Mouse (Mus musculus) heart, postnatal 0 days (tissue): ENCODE results near the gene Cdh15. TPM values are rescaled to one million over a fixed set of nuclear protein-coding genes. Genes with fewer than 3 reads are reported as not detected.
A peak's percentile ranks its signal among the peaks of the same experiment; 100 is the strongest.

Experiments
- ATAC-seq: fragments of 200-750 bp; cut with Nextera tagmentation; 2 replicates; pipeline ENCODE4 v1.8.0; 2017; ENCODE audit warnings: low read depth, moderate number of reproducible peaks, moderate library complexity; ENCODE audit not compliant: insufficient read depth
- DNase-seq: peaks from one replicate; pipeline ENCODE4 v3.0.0-alpha.2; 2016; ENCODE audit warnings: low spot score
- H3K27ac ChIP-seq: fragments of 300-500 bp; sonication (generic); 2 replicates; pipeline ENCODE4 v1.5.1; 2014; ENCODE audit warnings: low read depth, mild to moderate bottlenecking
- H3K27me3 ChIP-seq: fragments of 300-500 bp; sonication (generic); 2 replicates; pipeline ENCODE4 v1.6.1; 2014; ENCODE audit warnings: low read length, mixed read lengths; ENCODE audit not compliant: control insufficient read depth, insufficient read depth
- H3K36me3 ChIP-seq: fragments of 300-500 bp; sonication (generic); replicated peaks from 2 replicates; pipeline ENCODE4 v1.6.1; 2014; ENCODE audit warnings: low read length, mixed read lengths; ENCODE audit not compliant: control insufficient read depth, insufficient read depth
- H3K4me1 ChIP-seq: fragments of 300-500 bp; sonication (generic); 2 replicates; pipeline ENCODE4 v1.6.1; 2014; ENCODE audit warnings: antibody characterized with exemption; ENCODE audit not compliant: control insufficient read depth, insufficient read depth
- H3K4me2 ChIP-seq: fragments of 300-500 bp; sonication (generic); 2 replicates; pipeline ENCODE4 v1.6.1; 2014; ENCODE audit warnings: low read depth, mild to moderate bottlenecking, low read length, moderate library complexity
- H3K4me3 ChIP-seq: fragments of 300-500 bp; sonication (generic); 2 replicates; pipeline ENCODE4 v1.5.1; 2014; ENCODE audit warnings: low read depth, low read length
- H3K9ac ChIP-seq: fragments of 300-500 bp; sonication (generic); replicated peaks from 2 replicates; pipeline ENCODE4 v1.6.1; 2014; ENCODE audit warnings: low read depth, low read length, mixed read lengths
- H3K9me3 ChIP-seq: fragments of 300-500 bp; sonication (generic); replicated peaks from 2 replicates; pipeline ENCODE4 v1.6.1; 2016; ENCODE audit warnings: low read length; ENCODE audit not compliant: control insufficient read depth
- CTCF ChIP-seq: IDR thresholded peaks from 2 replicates; pipeline ENCODE4 v1.5.1; 2016; ENCODE audit warnings: antibody characterized with exemption, control low read depth, low read depth
- EP300 ChIP-seq: IDR thresholded peaks from 2 replicates; pipeline ENCODE4 v1.6.1; 2016; ENCODE audit warnings: antibody characterized with exemption, low read depth
- WGBS: fragments of 180-500 bp; shearing (Covaris S2); extraction: QIAGEN DNeasy Blood & Tissue Kit; methylation state at CpG from one replicate; pipeline ENCODE4 v1.1.7; 2014; 5-methylcytosine and 5-hydroxymethylcytosine counted together
- polyA plus RNA-seq: library from polyadenylated mRNA; unstranded; fragments of >200 nt; fragmentation: Nextera tagmentation; extraction: Ambion mirVana; gene quantifications from 2 replicates; pipeline ENCODE4 v1.2.1, GENCODE M21; 2015
- total RNA-seq: library from RNA; depleted of rRNA; stranded (reverse); fragments of >200 nt; gene quantifications from 2 replicates; pipeline ENCODE4 v1.2.3, GENCODE M21; 2014; ENCODE audit warnings: low replicate concordance

Cdh15 gene
- total and polyA plus RNA-seq, 2 experiments from 2014 or later: not detected

DNA sequence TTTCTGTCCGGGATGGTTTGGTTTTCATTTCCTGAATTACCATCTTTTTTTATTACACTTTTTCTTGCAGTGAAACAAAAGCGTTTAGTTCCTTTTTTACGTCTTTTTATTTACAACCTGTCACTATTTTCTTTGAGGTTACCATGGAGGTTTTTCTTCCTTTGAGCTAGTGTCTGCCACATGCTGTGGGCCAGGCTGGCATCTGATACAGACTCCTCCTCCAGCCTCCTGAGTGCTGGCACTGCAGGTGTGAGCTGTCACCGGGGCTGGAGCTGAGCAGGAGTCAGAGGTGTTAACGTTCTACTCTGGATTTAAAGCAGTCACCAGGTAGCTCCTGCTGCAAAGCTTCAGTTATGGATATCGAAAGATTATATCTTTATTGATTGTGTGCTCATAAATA is 25.4 kb downstream of the Cdh15 start:
- ATAC-seq: no peak
- H3K36me3 ChIP-seq: no peaks in the 10 kb centered on the region
- WGBS: 45% methylated on average over 6 of the region's 6 CpGs
- H3K27ac ChIP-seq: no peak overlapping the region
- H3K4me2 ChIP-seq: no peak overlapping the region
- DNase-seq: no peak
- no peaks in the 10 kb centered on the region for H3K27me3 ChIP-seq
- H3K9ac ChIP-seq: no peak overlapping the region
- H3K4me1 ChIP-seq: no peaks in the 10 kb centered on the region
- TF ChIP-seq EP300: no peak
- no peak for TF ChIP-seq CTCF
- no peak overlapping the region for H3K4me3 ChIP-seq
- no peaks in the 10 kb centered on the region for H3K9me3 ChIP-seq

GRCm38 (mm10) chr8:122875186-122875585 is 27.4 kb downstream of the Cdh15 start:
- WGBS: 58% methylated on average over 5 of the region's 5 CpGs
- H3K9me3 ChIP-seq: no peaks in the 10 kb centered on the region

GRCm38 (mm10) chr8:122878231-122878630 is 30.5 kb downstream of the Cdh15 start:
- H3K4me3 ChIP-seq: no peak overlapping the region
- WGBS: 84% methylated on average over 3 of the region's 3 CpGs
- DNase-seq: no peak

More at GRCm38 (mm10) chr8:122875186-122875585, 27.4 kb downstream of the Cdh15 start:
- Histone ChIP-seq H3K36me3 (no peaks in the 10 kb centered on the region), H3K27ac (no peak overlapping the region), H3K4me1 (no peaks in the 10 kb centered on the region), H3K27me3 (no peaks in the 10 kb centered on the region), H3K4me2 (no peak overlapping the region), H3K4me3 (no peak overlapping the region), H3K9ac (no peak overlapping the region)
- DNase-seq: no peak
- ATAC-seq: no peak
- TF ChIP-seq EP300 (no peak), CTCF (no peak)

GRCm38 (mm10) chr8:122880302-122880701 is 32.5 kb downstream of the Cdh15 start:
- Histone ChIP-seq H3K4me2 (no peak overlapping the region), H3K4me3 (no peak overlapping the region), H3K9ac (no peak overlapping the region), H3K27me3 (no peaks in the 10 kb centered on the region), H3K9me3 (no peaks in the 10 kb centered on the region), H3K4me1 (no peaks in the 10 kb centered on the region), H3K27ac (no peak overlapping the region), H3K36me3 (peaks cover 32% of the 10 kb centered on the region)
- TF ChIP-seq CTCF (no peak), EP300 (no peak)
- ATAC-seq: no peak
- WGBS: 63% methylated on average over 3 of the region's 3 CpGs
- no peak for DNase-seq

More at GRCm38 (mm10) chr8:122878231-122878630, 30.5 kb downstream of the Cdh15 start:
- no peak overlapping the region for H3K4me2 ChIP-seq
- ATAC-seq: no peak
- H3K27me3 ChIP-seq: no peaks in the 10 kb centered on the region
- no peak overlapping the region for H3K9ac ChIP-seq
- H3K4me1 ChIP-seq: no peaks in the 10 kb centered on the region
- H3K36me3 ChIP-seq: peaks cover 15% of the 10 kb centered on the region
- no peaks in the 10 kb centered on the region for H3K9me3 ChIP-seq
- H3K27ac ChIP-seq: no peak overlapping the region
- TF ChIP-seq CTCF (no peak), EP300 (no peak)

DNA sequence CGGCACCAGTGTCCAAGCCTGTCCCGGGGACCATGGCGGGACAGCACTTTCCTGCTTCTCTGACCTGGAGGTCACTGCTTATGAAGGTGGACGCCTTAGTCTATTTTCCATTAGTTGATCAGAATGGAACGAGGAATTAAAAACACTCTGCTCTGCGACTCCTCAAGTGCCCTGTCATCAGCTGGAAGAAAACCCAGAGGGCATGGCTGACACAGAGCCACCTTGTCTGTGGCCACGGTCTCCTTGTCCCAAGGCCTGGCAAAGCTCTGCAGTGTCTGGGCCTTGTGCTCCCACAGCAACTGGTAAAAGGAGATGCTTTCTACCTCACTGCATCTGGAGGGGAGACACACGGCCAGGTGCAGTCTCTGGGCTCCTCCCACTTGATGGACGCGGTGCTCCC is 35.9 kb downstream of the Cdh15 start:
- DNase-seq (peak; percentile 23), ATAC-seq (peak; percentile 77)
- Histone ChIP-seq H3K4me1 (no peaks in the 10 kb centered on the region), H3K27ac (peak overlapping the region; percentile 49; the same call in 1 of the 2 replicates), H3K27me3 (no peaks in the 10 kb centered on the region), H3K9me3 (no peaks in the 10 kb centered on the region), H3K4me3 (no peak overlapping the region), H3K4me2 (no peak overlapping the region), H3K9ac (no peak overlapping the region), H3K36me3 (peaks cover 66% of the 10 kb centered on the region)
- 41% methylated on average over 10 of the region's 10 CpGs for WGBS
- TF ChIP-seq EP300 (no peak), CTCF (no peak)

- no peaks in the 10 kb centered on the region for H3K27me3 ChIP-seq
- no peak overlapping the region for H3K4me2 ChIP-seq
- H3K4me3 ChIP-seq: no peak overlapping the region
- H3K9me3 ChIP-seq: no peaks in the 10 kb centered on the region
- no peaks in the 10 kb centered on the region for H3K4me1 ChIP-seq
- DNase-seq (no peak), ATAC-seq (no peak)
- TF ChIP-seq EP300 (no peak), CTCF (no peak)
- H3K36me3 ChIP-seq: peaks cover 97% of the 10 kb centered on the region
- no peak overlapping the region for H3K9ac ChIP-seq
- H3K27ac ChIP-seq: no peak overlapping the region
- WGBS: 78% methylated on average over 12 of the region's 12 CpGs
Measured at GRCm38 (mm10) chr8:122891440-122891839, 43.7 kb downstream of the Cdh15 start.
